Mouse (Mus musculus) right cerebral cortex, postnatal 14 days (tissue): ENCODE results near the gene Thap2.

Source experiments
- DNase-seq: peaks from one replicate; pipeline ENCODE4 v3.0.0; 2022

The Thap2 gene

GRCm38 (mm10) chr10:115350810-115351397 lies 33.3 kb downstream of the Thap2 start:
- no peak for DNase-seq

- no peak for DNase-seq
Observed at GRCm38 (mm10) chr10:115349509-115349908, 34.7 kb downstream of the Thap2 start.

DNA sequence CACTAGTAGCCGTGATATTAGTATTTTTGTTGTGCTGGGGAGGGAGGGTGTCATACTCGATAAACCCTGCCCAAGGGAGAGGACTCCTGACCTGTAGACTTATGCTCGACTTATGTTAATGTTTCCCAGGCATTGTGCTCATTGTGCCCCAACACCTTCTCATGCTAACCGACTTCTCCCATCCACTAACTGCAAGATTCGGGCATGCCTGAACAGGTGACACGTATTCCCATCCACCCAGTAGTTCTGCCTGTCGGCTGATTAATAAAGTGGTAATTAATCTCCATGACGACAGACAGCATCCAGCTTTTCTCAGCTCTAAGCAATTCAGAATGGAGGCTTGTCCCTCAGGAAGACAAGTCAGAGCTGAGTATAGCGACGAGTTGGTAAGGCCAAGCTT lies 35.2 kb downstream of the Thap2 start:
- DNase-seq = no peak

- no peak for DNase-seq
Observed at GRCm38 (mm10) chr10:115348131-115348530, 36.1 kb downstream of the Thap2 start.

GRCm38 (mm10) chr10:115346444-115346843 lies 37.8 kb downstream of the Thap2 start:
- DNase-seq = no peak

GRCm38 (mm10) chr10:115342771-115343425 lies 41.3 kb downstream of the Thap2 start:
- DNase-seq = no peak

GRCm38 (mm10) chr10:115339820-115340328 lies 44.4 kb downstream of the Thap2 start:
- DNase-seq = no peak

DNA sequence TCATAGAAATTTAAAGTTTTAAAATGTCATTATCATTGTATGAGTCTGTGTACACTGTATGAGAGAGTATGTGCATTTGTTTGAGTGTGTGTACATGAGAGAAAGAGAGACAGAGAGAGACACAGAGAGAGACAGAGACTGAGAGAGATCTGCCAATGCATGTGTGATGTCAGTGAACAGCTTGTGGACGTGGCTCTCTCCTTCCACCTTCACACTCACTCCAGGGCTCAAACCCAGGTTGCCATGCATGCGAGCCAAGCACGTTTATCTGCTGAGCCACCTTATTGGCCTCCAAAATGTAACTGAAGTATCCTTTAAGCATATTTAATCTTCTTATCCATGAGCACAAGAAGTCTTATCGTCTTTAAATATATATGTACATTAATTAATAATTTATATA lies 47.3 kb downstream of the Thap2 start:
- DNase-seq = no peak

- no peak for DNase-seq
Observed at GRCm38 (mm10) chr10:115333528-115333927, 50.7 kb downstream of the Thap2 start.

DNA sequence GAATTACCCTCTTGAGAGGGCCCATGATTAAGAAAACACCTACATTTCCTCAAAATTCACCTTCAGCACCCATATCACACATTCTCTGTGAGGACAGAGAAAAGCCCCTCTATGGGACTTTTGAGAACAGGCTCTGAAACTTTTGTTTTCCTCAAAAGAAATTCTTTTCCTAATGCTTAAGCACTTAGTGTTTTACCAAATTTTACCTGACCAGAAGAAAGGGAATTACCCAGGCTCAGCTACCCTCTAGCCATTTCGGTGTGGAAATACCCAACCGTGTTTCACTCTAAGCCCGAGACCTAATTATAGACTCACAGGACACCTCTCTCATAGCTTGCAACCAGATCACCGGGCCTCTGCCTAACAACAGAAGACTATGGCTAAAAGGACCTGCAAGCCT lies 51.2 kb downstream of the Thap2 start:
- DNase-seq = no peak

- no peak for DNase-seq
Observed at GRCm38 (mm10) chr10:115332420-115332952, 51.8 kb downstream of the Thap2 start.

- DNase-seq = no peak
Observed at GRCm38 (mm10) chr10:115329010-115329530, 55.2 kb downstream of the Thap2 start.

GRCm38 (mm10) chr10:115328514-115328913 lies 55.7 kb downstream of the Thap2 start:
- DNase-seq = no peak

- DNase-seq = peak; percentile 65
Observed at GRCm38 (mm10) chr10:115323295-115323694, 60.9 kb downstream of the Thap2 start.

GRCm38 (mm10) chr10:115321317-115322035 lies 62.8 kb downstream of the Thap2 start:
- no peak for DNase-seq
